Mouse (Mus musculus) midbrain, embryonic 15.5 days (tissue): ENCODE results near the gene Plin4. TPM values are rescaled to one million over a fixed set of nuclear protein-coding genes. Genes with fewer than 3 reads are reported as not detected.
"Not testable (repeated sequence)": the region's sequence is repeated elsewhere in the genome, so short reads cannot be mapped to it uniquely, and the experiment has no call there.

ENCODE experiments used
- ATAC-seq: fragments of 200-750 bp; cut with Nextera tagmentation; replicated peaks from 2 replicates; pipeline ENCODE4 v1.8.0; 2017; ENCODE audit warnings: moderate TSS enrichment
- H3K27ac ChIP-seq: fragments of 300-500 bp; sonication (generic); 2 replicates; pipeline ENCODE4 v1.5.1; 2015; ENCODE audit warnings: mild to moderate bottlenecking, inconsistent platforms
- H3K27me3 ChIP-seq: fragments of 300-500 bp; sonication (generic); replicated peaks from 2 replicates; pipeline ENCODE4 v1.6.1; 2015; ENCODE audit warnings: inconsistent platforms
- H3K36me3 ChIP-seq: fragments of 300-500 bp; sonication (generic); replicated peaks from 2 replicates; pipeline ENCODE4 v1.6.1; 2015; ENCODE audit warnings: inconsistent platforms
- H3K4me1 ChIP-seq: fragments of 300-500 bp; sonication (generic); 2 replicates; pipeline ENCODE4 v1.6.1; 2015; ENCODE audit warnings: inconsistent platforms
- H3K4me2 ChIP-seq: fragments of 300-500 bp; sonication (generic); 2 replicates; pipeline ENCODE4 v1.6.1; 2015; ENCODE audit warnings: inconsistent platforms, mild to moderate bottlenecking, moderate library complexity
- H3K4me3 ChIP-seq: fragments of 300-500 bp; sonication (generic); 2 replicates; pipeline ENCODE4 v1.5.1; 2015; ENCODE audit warnings: mild to moderate bottlenecking, inconsistent platforms
- H3K9ac ChIP-seq: fragments of 300-500 bp; sonication (generic); 2 replicates; pipeline ENCODE4 v1.6.1; 2015; ENCODE audit warnings: mild to moderate bottlenecking, inconsistent platforms
- H3K9me3 ChIP-seq: fragments of 300-500 bp; sonication (generic); 2 replicates; pipeline ENCODE4 v1.6.1; 2016; ENCODE audit warnings: inconsistent platforms
- WGBS: fragments of 180-500 bp; shearing (Covaris S2); methylation state at CpG from one replicate; pipeline ENCODE4 v1.1.7; 2015; ENCODE audit warnings: mixed read lengths; 5-methylcytosine and 5-hydroxymethylcytosine counted together
- polyA plus RNA-seq: library from polyadenylated mRNA; unstranded; fragments of >200 nt; fragmentation: Nextera tagmentation; extraction: Ambion mirVana; gene quantifications from 2 replicates; pipeline ENCODE4 v1.2.1, GENCODE M21; 2015

The Plin4 gene
- polyA plus RNA-seq, 1 experiment from 2014 or later, result 0.13 TPM

DNA sequence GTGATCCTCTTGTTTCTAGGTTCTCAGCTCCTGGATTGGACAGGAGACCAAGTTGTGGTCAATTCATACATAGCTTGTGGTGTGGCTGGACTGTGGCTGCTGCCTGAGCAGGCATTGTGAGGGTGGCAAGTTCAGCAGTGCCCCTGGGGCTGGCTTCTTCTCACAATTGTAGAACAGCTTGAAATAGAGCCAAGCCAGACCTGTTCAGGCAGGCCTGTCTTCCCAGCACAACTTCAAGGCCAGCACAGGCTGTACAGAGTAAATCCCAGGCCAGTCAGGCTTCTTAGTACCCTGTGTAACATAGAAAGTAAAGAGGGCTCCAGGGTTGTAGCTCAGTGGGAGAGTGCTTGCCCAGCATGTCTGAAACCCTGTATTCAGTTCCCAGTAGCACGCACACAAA lies 16.8 kb downstream of the Plin4 start:
- H3K9ac ChIP-seq, result no peak overlapping the region
- no peaks in the 10 kb centered on the region for H3K4me1 ChIP-seq
- no peaks in the 10 kb centered on the region for H3K9me3 ChIP-seq
- no peak overlapping the region for H3K4me2 ChIP-seq
- no peak overlapping the region for H3K27ac ChIP-seq
- H3K36me3 ChIP-seq, result peaks cover 35% of the 10 kb centered on the region
- no peak overlapping the region for H3K4me3 ChIP-seq
- no peak for ATAC-seq
- WGBS, result 89% methylated on average over 1 of the region's 1 CpGs
- H3K27me3 ChIP-seq, result no peaks in the 10 kb centered on the region

GRCm38 (mm10) chr17:56092312-56092711 lies 17.3 kb downstream of the Plin4 start:
- Histone ChIP-seq H3K36me3 (peaks cover 31% of the 10 kb centered on the region), H3K27ac (no peak overlapping the region), H3K4me1 (no peaks in the 10 kb centered on the region), H3K9me3 (no peaks in the 10 kb centered on the region), H3K4me3 (no peak overlapping the region), H3K9ac (no peak overlapping the region), H3K4me2 (no peak overlapping the region), H3K27me3 (no peaks in the 10 kb centered on the region)
- 83% methylated on average over 1 of the region's 1 CpGs for WGBS
- ATAC-seq, result no peak

GRCm38 (mm10) chr17:56080781-56081585 lies 28.6 kb downstream of the Plin4 start:
- peak overlapping the region; percentile 65 for H3K27ac ChIP-seq
- H3K9me3 ChIP-seq, result no peaks in the 10 kb centered on the region
- peak; percentile 43 for ATAC-seq
- H3K4me3 ChIP-seq, result peak overlapping the region; percentile 99
- no peaks in the 10 kb centered on the region for H3K27me3 ChIP-seq
- peak overlapping the region; percentile 99 for H3K4me2 ChIP-seq
- no peaks in the 10 kb centered on the region; the same call in 1 of the 2 replicates for H3K36me3 ChIP-seq
- peaks cover 39% of the 10 kb centered on the region for H3K4me1 ChIP-seq
- 7% methylated on average over 8 of the region's 8 CpGs for WGBS
- peak overlapping the region; percentile 94 for H3K9ac ChIP-seq

GRCm38 (mm10) chr17:56079921-56080320 lies 29.7 kb downstream of the Plin4 start:
- Histone ChIP-seq H3K36me3 (no peaks in the 10 kb centered on the region; the same call in 1 of the 2 replicates), H3K27ac (peak overlapping the region; percentile 80), H3K27me3 (no peaks in the 10 kb centered on the region), H3K4me3 (peak overlapping the region; percentile 99), H3K9ac (peak overlapping the region; percentile 94), H3K4me2 (peak overlapping the region; percentile 99), H3K9me3 (no peaks in the 10 kb centered on the region), H3K4me1 (peaks cover 47% of the 10 kb centered on the region)
- ATAC-seq, result no peak
- 3% methylated on average over 11 of the region's 11 CpGs for WGBS

GRCm38 (mm10) chr17:56078880-56079795 lies 30.5 kb downstream of the Plin4 start, which contains the start of gene Hdgfl2:
Gene Hdgfl2, plus strand, starts transcription at chr17:56079634.
- peak within 1 kb of the TSS; percentile 99 for H3K4me3 ChIP-seq
- no peaks in the 10 kb centered on the region; the same call in 1 of the 2 replicates for H3K36me3 ChIP-seq
- peak within 1 kb of the TSS; percentile 94 for H3K9ac ChIP-seq
- no peaks in the 10 kb centered on the region for H3K27me3 ChIP-seq
- H3K4me2 ChIP-seq, result peak within 1 kb of the TSS; percentile 99
- H3K9me3 ChIP-seq, result no peaks in the 10 kb centered on the region
- under 1% methylated on average over 60 of the region's 61 CpGs for WGBS
- H3K27ac ChIP-seq, result peak within 1 kb of the TSS; percentile 80
- ATAC-seq, result peak; percentile 94
- peaks cover 50% of the 10 kb centered on the region for H3K4me1 ChIP-seq

- 71% methylated on average over 9 of the region's 9 CpGs for WGBS
- peak overlapping the region; percentile 99 for H3K4me2 ChIP-seq
- H3K4me1 ChIP-seq, result peaks cover 53% of the 10 kb centered on the region
- not testable (repeated sequence) for H3K9me3 ChIP-seq, H3K36me3 ChIP-seq, H3K9ac ChIP-seq, ATAC-seq, H3K27me3 ChIP-seq
- H3K27ac ChIP-seq, result peak overlapping the region; percentile 41; the same call in 1 of the 2 replicates
- H3K4me3 ChIP-seq, result peak overlapping the region; percentile 99
Measured at GRCm38 (mm10) chr17:56078361-56078760, 31.2 kb downstream of the Plin4 start.

DNA sequence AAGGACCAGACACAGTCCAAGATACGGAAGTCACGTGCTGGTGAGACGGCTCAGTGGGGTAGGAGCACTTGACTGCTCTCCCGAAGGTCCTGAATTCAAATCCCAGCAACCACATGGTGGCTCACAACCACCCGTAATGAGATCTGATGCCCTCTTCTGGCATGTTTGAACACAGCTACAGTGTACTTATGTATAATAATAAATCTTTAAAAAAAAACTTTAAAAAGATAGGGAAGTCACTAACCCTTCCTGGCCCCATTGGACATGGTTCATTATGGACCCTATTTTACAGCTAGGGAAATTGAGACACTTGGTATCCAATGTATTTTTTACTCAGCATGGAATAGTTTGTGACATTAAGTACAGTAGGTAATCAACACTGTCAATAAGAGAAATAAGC lies 32.1 kb downstream of the Plin4 start:
- H3K9me3 ChIP-seq, result no peaks in the 10 kb centered on the region
- H3K36me3 ChIP-seq, result 0 out of 2 replicates have a peak, but pooled peaks cover under 1% of the 10 kb centered on the region
- H3K27me3 ChIP-seq, result no peaks in the 10 kb centered on the region
- ATAC-seq, result no peak
- H3K27ac ChIP-seq, result no peak overlapping the region
- peaks cover 45% of the 10 kb centered on the region for H3K4me1 ChIP-seq
- WGBS, result 90% methylated on average over 5 of the region's 5 CpGs
- H3K4me3 ChIP-seq, result no peak overlapping the region
- H3K4me2 ChIP-seq, result no peak overlapping the region
- no peak overlapping the region for H3K9ac ChIP-seq

- peak within 1 kb of the TSS; percentile 95 for H3K9ac ChIP-seq
- under 1% methylated on average over 35 of the region's 35 CpGs for WGBS
- H3K4me3 ChIP-seq, result peak within 1 kb of the TSS; percentile 89
- peak within 1 kb of the TSS; percentile 91 for H3K27ac ChIP-seq
- peaks cover 19% of the 10 kb centered on the region for H3K4me1 ChIP-seq
- peak; percentile 53 for ATAC-seq
- H3K4me2 ChIP-seq, result peak within 1 kb of the TSS; percentile 93
- peaks cover 27% of the 10 kb centered on the region for H3K36me3 ChIP-seq
- H3K9me3 ChIP-seq, result no peaks in the 10 kb centered on the region
- no peaks in the 10 kb centered on the region for H3K27me3 ChIP-seq
Measured at GRCm38 (mm10) chr17:56074827-56075208, 34.8 kb downstream of the Plin4 start, which contains the start of gene Ubxn6. Gene Ubxn6, minus strand, starts transcription at chr17:56075028.

DNA sequence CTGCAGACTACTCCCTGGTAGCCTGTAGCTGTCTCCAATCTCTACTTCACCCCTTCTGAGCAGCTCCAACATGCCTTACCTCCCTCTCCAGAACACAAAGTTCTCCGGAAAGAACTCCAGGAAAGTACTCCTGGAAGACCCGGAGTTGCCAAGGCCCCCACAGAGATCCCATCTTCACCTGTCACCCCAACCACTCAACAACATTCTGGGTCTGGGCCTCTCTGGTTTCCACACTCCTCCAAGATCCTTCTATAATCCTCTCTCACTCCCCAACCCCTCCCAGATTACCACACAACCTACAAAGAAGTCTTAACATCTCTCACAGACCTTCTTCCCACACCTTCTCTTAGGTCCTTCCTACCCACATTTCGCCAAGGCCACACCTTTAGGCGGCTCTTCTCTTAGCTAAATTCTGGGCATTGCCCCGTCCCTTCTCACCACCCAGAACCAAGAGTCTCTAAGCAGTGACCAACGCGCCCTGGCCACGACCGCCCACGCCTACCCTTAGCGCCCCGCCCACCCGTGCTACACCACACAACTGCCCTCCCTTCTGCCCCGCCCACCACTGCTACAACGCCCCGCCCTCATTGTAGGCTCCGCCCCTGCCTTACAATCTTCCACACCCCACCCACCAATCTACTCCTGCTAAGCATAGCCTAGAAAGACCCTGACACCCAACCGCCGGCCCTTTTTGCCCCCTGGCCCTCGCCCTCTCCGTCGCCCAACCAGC lies 35.3 kb downstream of the Plin4 start:
- Histone ChIP-seq H3K9me3 (no peaks in the 10 kb centered on the region), H3K27me3 (no peaks in the 10 kb centered on the region), H3K4me2 (peak overlapping the region; percentile 93), H3K9ac (peak overlapping the region; percentile 95), H3K36me3 (peaks cover 32% of the 10 kb centered on the region), H3K4me1 (peaks cover 19% of the 10 kb centered on the region), H3K27ac (peak overlapping the region; percentile 91), H3K4me3 (peak overlapping the region; percentile 89)
- ATAC-seq, result peak; percentile 2
- 10% methylated on average over 22 of the region's 22 CpGs for WGBS

DNA sequence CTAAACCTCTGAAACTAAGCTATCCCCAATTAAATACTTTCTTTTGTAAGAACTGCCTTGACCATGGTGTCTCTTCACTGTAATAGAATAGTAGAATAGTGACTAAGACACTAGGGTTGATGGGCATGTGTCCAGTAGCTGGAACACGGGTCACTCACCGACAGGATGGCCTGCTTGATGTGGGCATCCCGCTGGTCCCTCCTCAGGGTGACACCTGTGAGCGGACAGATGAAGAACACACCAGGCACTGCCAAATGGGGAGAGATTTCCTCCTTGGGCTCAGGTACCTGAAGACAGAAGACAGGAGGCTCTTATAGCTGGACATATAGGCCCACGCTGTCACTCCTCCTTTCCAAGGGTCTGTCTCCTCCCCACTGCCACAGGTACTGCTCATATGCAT lies 37.4 kb downstream of the Plin4 start:
- Histone ChIP-seq H3K9ac (no peak overlapping the region), H3K27ac (no peak overlapping the region), H3K9me3 (no peaks in the 10 kb centered on the region), H3K4me1 (peaks cover 19% of the 10 kb centered on the region), H3K4me2 (no peak overlapping the region), H3K36me3 (peaks cover 52% of the 10 kb centered on the region), H3K27me3 (no peaks in the 10 kb centered on the region), H3K4me3 (no peak overlapping the region)
- no peak for ATAC-seq
- WGBS, result 87% methylated on average over 5 of the region's 5 CpGs

DNA sequence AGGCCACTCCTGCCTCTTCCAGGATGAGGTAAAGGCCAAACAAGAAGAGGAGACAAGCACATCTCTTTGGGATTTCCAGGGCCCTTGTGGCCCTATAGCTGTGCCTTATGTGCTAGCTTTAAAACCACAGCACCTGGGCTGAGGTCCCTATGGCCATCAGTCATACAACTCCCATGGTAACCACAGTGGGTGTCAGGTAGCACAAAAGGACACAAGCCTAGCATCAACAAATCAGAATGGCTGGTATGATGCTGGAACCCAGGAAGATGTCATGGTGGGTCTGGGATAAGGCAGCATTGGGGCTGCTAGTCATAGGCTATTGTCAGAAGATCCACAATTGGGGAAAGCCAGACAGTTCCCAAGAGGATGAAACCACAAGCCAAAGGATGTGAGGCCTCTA lies 38.5 kb downstream of the Plin4 start:
- Histone ChIP-seq H3K4me2 (no peak overlapping the region), H3K36me3 (peaks cover 57% of the 10 kb centered on the region), H3K27ac (no peak overlapping the region), H3K4me1 (peaks cover 19% of the 10 kb centered on the region), H3K9me3 (no peaks in the 10 kb centered on the region), H3K4me3 (no peak overlapping the region), H3K27me3 (no peaks in the 10 kb centered on the region), H3K9ac (no peak overlapping the region)
- no peak for ATAC-seq
